Mouse (Mus musculus) hindbrain, embryonic 16.5 days (tissue): Measurements from ENCODE around the gene Dnmbp. TPM values are rescaled to one million over a fixed set of nuclear protein-coding genes. Genes with fewer than 3 reads are reported as not detected.

ENCODE experiments used
- ATAC-seq: fragments of 200-750 bp; cut with Nextera tagmentation; 2 replicates; pipeline ENCODE4 v1.8.0; 2017; ENCODE audit warnings: moderate TSS enrichment, moderate library complexity
- H3K27ac ChIP-seq: fragments of 300-500 bp; sonication (generic); 2 replicates; pipeline ENCODE4 v1.5.1; 2014; ENCODE audit warnings: low read depth, mild to moderate bottlenecking, control low read depth, low read length, moderate library complexity
- H3K27me3 ChIP-seq: fragments of 300-500 bp; sonication (generic); replicated peaks from 2 replicates; pipeline ENCODE4 v1.6.1; 2014; ENCODE audit warnings: low read length; ENCODE audit not compliant: control insufficient read depth, insufficient read depth
- H3K36me3 ChIP-seq: fragments of 300-500 bp; sonication (generic); 2 replicates; pipeline ENCODE4 v1.6.1; 2014; ENCODE audit warnings: mild to moderate bottlenecking, low read length, moderate library complexity, mixed read lengths; ENCODE audit not compliant: control insufficient read depth, insufficient read depth
- H3K4me1 ChIP-seq: fragments of 300-500 bp; sonication (generic); 2 replicates; pipeline ENCODE4 v1.6.1; 2014; ENCODE audit warnings: low read depth, low read length; ENCODE audit not compliant: control insufficient read depth, insufficient read depth
- H3K4me2 ChIP-seq: fragments of 300-500 bp; sonication (generic); 2 replicates; pipeline ENCODE4 v1.6.1; 2014; ENCODE audit warnings: mild to moderate bottlenecking, low read length, control low read depth, moderate library complexity
- H3K4me3 ChIP-seq: fragments of 300-500 bp; sonication (generic); 2 replicates; pipeline ENCODE4 v1.5.1; 2014; ENCODE audit warnings: mild to moderate bottlenecking, low read length, control low read depth, moderate library complexity
- H3K9ac ChIP-seq: fragments of 300-500 bp; sonication (generic); 2 replicates; pipeline ENCODE4 v1.6.1; 2014; ENCODE audit warnings: low read depth, mild to moderate bottlenecking, control low read depth, low read length, moderate library complexity
- H3K9me3 ChIP-seq: fragments of 300-500 bp; sonication (generic); 2 replicates; pipeline ENCODE4 v1.6.1; 2014; ENCODE audit warnings: mild to moderate bottlenecking, low read length, moderate library complexity; ENCODE audit not compliant: control insufficient read depth
- WGBS: fragments of 180-500 bp; shearing (Covaris S2); extraction: QIAGEN DNeasy Blood & Tissue Kit; methylation state at CpG from one replicate; pipeline ENCODE4 v1.1.7; 2014; 5-methylcytosine and 5-hydroxymethylcytosine counted together
- polyA plus RNA-seq: library from polyadenylated mRNA; unstranded; fragments of >200 nt; fragmentation: Nextera tagmentation; extraction: Ambion mirVana; gene quantifications from 2 replicates; pipeline ENCODE4 v1.2.1, GENCODE M21; 2015

Gene Dnmbp
- polyA plus RNA-seq, 1 experiment from 2014 or later, result 8.1 TPM

DNA sequence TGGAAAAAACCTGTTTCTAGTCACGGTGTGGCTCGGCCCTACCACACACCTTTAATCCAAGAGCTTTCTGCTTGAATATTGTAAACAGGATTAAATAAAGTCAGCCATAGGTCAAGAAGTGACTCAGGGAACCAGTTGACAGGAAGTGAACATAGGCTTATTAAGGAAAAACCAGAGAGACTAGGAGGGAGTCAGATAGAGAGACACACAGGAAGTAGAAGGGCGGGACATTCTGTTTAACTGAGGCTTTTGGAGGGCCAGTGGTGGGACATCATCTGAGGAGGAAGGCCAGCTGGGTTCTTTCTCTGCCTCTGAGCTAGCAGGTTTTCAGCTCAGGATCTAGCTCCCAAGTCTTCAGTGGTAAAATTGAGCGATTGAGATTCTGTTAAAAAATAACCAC lies 20.1 kb downstream of the Dnmbp start:
- ATAC-seq, result no peak
- 89% methylated on average over 4 of the region's 4 CpGs for WGBS
- Histone ChIP-seq H3K4me1 (peaks cover 6% of the 10 kb centered on the region; the same call in 1 of the 2 replicates), H3K36me3 (no peaks in the 10 kb centered on the region), H3K4me2 (no peak overlapping the region), H3K27me3 (no peaks in the 10 kb centered on the region), H3K27ac (no peak overlapping the region), H3K4me3 (no peak overlapping the region), H3K9me3 (no peaks in the 10 kb centered on the region), H3K9ac (no peak overlapping the region)

GRCm38 (mm10) chr19:43918834-43919233 lies 21.2 kb downstream of the Dnmbp start:
- no peaks in the 10 kb centered on the region for H3K27me3 ChIP-seq
- H3K36me3 ChIP-seq, result no peaks in the 10 kb centered on the region
- H3K9ac ChIP-seq, result no peak overlapping the region
- no peak for ATAC-seq
- WGBS, result 83% methylated on average over 3 of the region's 3 CpGs
- H3K9me3 ChIP-seq, result no peaks in the 10 kb centered on the region
- H3K4me2 ChIP-seq, result no peak overlapping the region
- H3K4me1 ChIP-seq, result peaks cover 6% of the 10 kb centered on the region; the same call in 1 of the 2 replicates
- no peak overlapping the region for H3K4me3 ChIP-seq
- H3K27ac ChIP-seq, result no peak overlapping the region

DNA sequence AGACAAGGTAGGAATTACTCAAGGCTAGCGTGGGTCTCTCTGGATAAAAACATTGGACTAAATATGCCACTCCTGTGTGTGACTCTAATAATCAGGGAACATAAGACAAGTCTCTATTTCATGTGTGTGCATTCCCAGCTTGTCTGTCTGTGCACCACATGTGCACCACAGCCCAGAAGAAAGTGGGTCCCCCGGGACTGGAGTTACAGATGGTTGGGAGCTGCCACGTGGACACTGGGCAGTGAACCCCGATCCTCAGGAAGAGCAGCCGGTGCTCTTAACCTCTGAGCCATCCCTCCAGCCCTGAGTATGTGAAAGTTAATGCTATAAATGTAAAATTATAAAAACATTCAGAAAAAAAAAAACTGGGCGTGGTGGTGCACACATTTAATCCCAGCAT lies 22.2 kb downstream of the Dnmbp start:
- Histone ChIP-seq H3K27me3 (no peaks in the 10 kb centered on the region), H3K4me3 (no peak overlapping the region), H3K36me3 (no peaks in the 10 kb centered on the region), H3K4me1 (peaks cover 6% of the 10 kb centered on the region; the same call in 1 of the 2 replicates), H3K27ac (no peak overlapping the region), H3K4me2 (no peak overlapping the region), H3K9ac (no peak overlapping the region), H3K9me3 (no peaks in the 10 kb centered on the region)
- no peak for ATAC-seq
- WGBS, result 88% methylated on average over 6 of the region's 6 CpGs

DNA sequence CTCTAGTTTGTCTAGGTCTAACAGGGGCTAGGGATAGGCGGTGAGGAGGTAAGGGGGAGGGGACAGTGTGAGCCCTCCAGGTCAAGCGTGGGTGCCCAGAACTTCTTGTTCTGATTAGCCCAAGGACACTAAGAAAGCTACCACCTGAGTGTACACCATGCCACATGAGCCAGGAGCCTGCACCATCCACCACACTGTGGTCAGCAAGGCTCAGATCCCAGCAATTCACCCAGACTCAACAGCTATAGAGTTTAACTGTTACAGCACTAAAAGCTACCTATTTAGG lies 22.6 kb downstream of the Dnmbp start:
- no peak overlapping the region for H3K27ac ChIP-seq
- no peaks in the 10 kb centered on the region for H3K9me3 ChIP-seq
- 73% methylated on average over 2 of the region's 2 CpGs for WGBS
- H3K36me3 ChIP-seq, result no peaks in the 10 kb centered on the region
- peaks cover 6% of the 10 kb centered on the region; the same call in 1 of the 2 replicates for H3K4me1 ChIP-seq
- H3K9ac ChIP-seq, result no peak overlapping the region
- no peaks in the 10 kb centered on the region for H3K27me3 ChIP-seq
- ATAC-seq, result no peak
- H3K4me2 ChIP-seq, result no peak overlapping the region
- no peak overlapping the region for H3K4me3 ChIP-seq

GRCm38 (mm10) chr19:43916586-43917405 lies 23.2 kb downstream of the Dnmbp start:
- Histone ChIP-seq H3K9ac (no peak overlapping the region), H3K4me1 (peaks cover 6% of the 10 kb centered on the region; the same call in 1 of the 2 replicates), H3K4me3 (no peak overlapping the region), H3K4me2 (no peak overlapping the region), H3K27ac (no peak overlapping the region), H3K36me3 (no peaks in the 10 kb centered on the region), H3K27me3 (no peaks in the 10 kb centered on the region), H3K9me3 (no peaks in the 10 kb centered on the region)
- 72% methylated on average over 21 of the region's 21 CpGs for WGBS
- no peak for ATAC-seq

GRCm38 (mm10) chr19:43915431-43915830 lies 24.6 kb downstream of the Dnmbp start:
- Histone ChIP-seq H3K9ac (no peak overlapping the region), H3K27me3 (no peaks in the 10 kb centered on the region), H3K36me3 (no peaks in the 10 kb centered on the region), H3K9me3 (no peaks in the 10 kb centered on the region), H3K4me2 (no peak overlapping the region), H3K4me3 (no peak overlapping the region), H3K27ac (no peak overlapping the region), H3K4me1 (peaks cover under 1% of the 10 kb centered on the region; the same call in 1 of the 2 replicates)
- no peak for ATAC-seq
- 70% methylated on average over 9 of the region's 9 CpGs for WGBS

DNA sequence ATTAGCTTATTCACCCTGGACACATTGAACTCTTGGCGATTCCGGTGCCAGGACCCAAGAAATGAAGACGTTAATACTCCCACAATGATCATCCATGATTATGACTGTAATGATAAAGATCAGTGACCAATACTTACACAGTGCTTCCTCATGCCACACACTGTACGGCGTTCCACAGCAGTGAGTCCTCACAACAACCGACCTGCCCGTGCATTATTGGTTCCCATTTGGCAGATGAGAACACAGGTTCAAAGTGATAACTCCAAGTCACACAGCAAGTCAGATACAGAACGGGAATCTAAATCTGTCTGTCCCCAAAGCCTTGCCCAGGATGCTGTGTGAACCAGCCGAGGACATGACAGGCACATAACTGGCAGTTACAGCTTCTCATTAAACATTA lies 25.0 kb downstream of the Dnmbp start:
- Histone ChIP-seq H3K9me3 (no peaks in the 10 kb centered on the region), H3K36me3 (no peaks in the 10 kb centered on the region), H3K4me3 (no peak overlapping the region), H3K27ac (no peak overlapping the region), H3K4me2 (no peak overlapping the region), H3K9ac (no peak overlapping the region), H3K27me3 (no peaks in the 10 kb centered on the region), H3K4me1 (no peaks in the 10 kb centered on the region)
- ATAC-seq, result no peak
- WGBS, result 92% methylated on average over 9 of the region's 9 CpGs

DNA sequence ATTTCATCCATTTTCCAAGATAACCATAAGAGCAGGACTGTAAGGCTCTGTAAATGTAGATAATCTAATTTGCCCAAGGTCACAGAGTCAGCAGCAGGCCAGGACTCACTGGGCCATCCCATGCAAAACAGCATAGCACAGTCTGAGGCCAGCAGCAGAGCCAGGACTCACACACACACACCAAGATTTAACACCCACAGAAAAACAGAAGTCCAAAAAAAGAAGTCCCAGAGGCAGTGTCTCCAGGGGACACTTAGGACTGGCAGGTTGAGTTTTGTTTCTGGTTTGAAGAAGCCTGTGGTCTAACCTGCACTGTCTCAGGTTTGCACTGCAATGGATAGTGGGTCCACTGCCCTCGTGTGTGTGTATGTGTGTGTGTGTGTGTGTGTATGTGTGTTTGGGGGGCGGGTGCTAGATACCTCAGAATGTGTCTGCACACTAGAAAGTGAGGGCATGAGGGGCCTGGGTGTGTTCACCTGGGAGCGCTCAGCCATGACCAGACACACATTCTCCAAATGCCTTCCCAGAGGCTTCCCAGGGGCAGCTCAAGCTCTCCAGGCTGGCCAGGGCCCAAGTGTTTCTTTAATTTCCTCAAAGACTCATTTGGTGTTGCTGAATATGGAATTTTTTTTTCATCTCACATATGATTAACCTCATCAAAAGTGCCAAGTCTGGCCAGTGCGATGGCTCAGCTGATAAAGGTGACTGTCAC lies 27.1 kb downstream of the Dnmbp start:
- no peak for ATAC-seq
- Histone ChIP-seq H3K36me3 (peaks cover 3% of the 10 kb centered on the region; the same call in 1 of the 2 replicates), H3K27me3 (no peaks in the 10 kb centered on the region), H3K27ac (no peak overlapping the region), H3K9me3 (no peaks in the 10 kb centered on the region), H3K9ac (no peak overlapping the region), H3K4me1 (no peaks in the 10 kb centered on the region), H3K4me2 (no peak overlapping the region), H3K4me3 (no peak overlapping the region)
- WGBS, result 92% methylated on average over 4 of the region's 4 CpGs

- Histone ChIP-seq H3K4me2 (no peak overlapping the region), H3K27me3 (no peaks in the 10 kb centered on the region), H3K4me1 (no peaks in the 10 kb centered on the region), H3K36me3 (peaks cover 13% of the 10 kb centered on the region), H3K9me3 (no peaks in the 10 kb centered on the region), H3K4me3 (no peak overlapping the region), H3K27ac (no peak overlapping the region), H3K9ac (no peak overlapping the region)
- 97% methylated on average over 7 of the region's 7 CpGs for WGBS
- no peak for ATAC-seq
Measured at GRCm38 (mm10) chr19:43906492-43906891, 33.5 kb downstream of the Dnmbp start.
